ENCODE assay signal across 14 mouse cellular contexts in genomic region chr1:192786194-192786593, GRCm38 (mm10). TPM values are rescaled to one million over a fixed set of nuclear protein-coding genes. Genes with fewer than 3 reads are reported as not detected.
DNase-seq lines count a peak whose midpoint lies in the region; ATAC-seq and TF ChIP-seq lines count a peak whose summit lies in the region.
"Had no signal": no experiment of that assay in that cellular context is flagged by ENCODE, and none has a peak within 500 bp of the region (broad histone marks: within the 10 kb centered on the region; RNA-seq: fewer than 3 reads in every experiment).

No protein-coding gene starts in this region.

- no peak overlapping the region for H3K9ac ChIP-seq in kidney, embryonic 16.5 days (replicated peaks; ENCODE audit: low read length)
- no peak overlapping the region for H3K9ac ChIP-seq in embryonic facial prominence, embryonic 13.5 days
- H3K9ac ChIP-seq in hindbrain, embryonic 13.5 days: no peak overlapping the region

- H3K4me2 ChIP-seq in kidney, embryonic 16.5 days (replicated peaks; ENCODE audit: low read depth, low read length): no peak overlapping the region
- H3K4me2 ChIP-seq in embryonic facial prominence, embryonic 13.5 days: no peak overlapping the region
- peak overlapping the region; percentile 64 for H3K4me2 ChIP-seq in myocyte (ENCODE audit: low read depth)
- no peak overlapping the region for H3K4me2 ChIP-seq in hindbrain, embryonic 13.5 days

- no peak for DNase-seq in gastrocnemius, adult 2 months
- no peak for DNase-seq in gastrocnemius, postnatal 4 days (ENCODE audit: low spot score in 2 of 2)
- DNase-seq in kidney, adult 2 months: no peak
- no peak for DNase-seq in layer of hippocampus, postnatal 36 days
- DNase-seq: B cell, adult 2 months; cerebellum, adult 9-10 months; kidney, adult 9 months; liver; thymus, adult 18-20 months had no signal

- no peak for TF ChIP-seq CTCF in gastrocnemius, adult 2 months (IDR thresholded peaks at IDR 0.05)
- no peak for TF ChIP-seq CTCF in kidney, adult 2 months (conservative IDR thresholded peaks at IDR 0.05; ENCODE audit: insufficient read depth, insufficient read length, low read depth, low read length)

- no peaks in the 10 kb centered on the region for H3K36me3 ChIP-seq in kidney, embryonic 16.5 days (ENCODE audit: insufficient read depth, low read length)
- H3K36me3 ChIP-seq in kidney, adult 2 months (ENCODE audit: control insufficient read depth, insufficient read depth, low read length): no peaks in the 10 kb centered on the region
- no peaks in the 10 kb centered on the region for H3K36me3 ChIP-seq in embryonic facial prominence, embryonic 13.5 days
- no peaks in the 10 kb centered on the region for H3K36me3 ChIP-seq in myocyte (ENCODE audit: control insufficient read depth, insufficient read depth)
- H3K36me3 ChIP-seq in hindbrain, embryonic 13.5 days: no peaks in the 10 kb centered on the region

- no peak overlapping the region for H3K4me3 ChIP-seq in gastrocnemius, adult 2 months
- H3K4me3 ChIP-seq in kidney, embryonic 16.5 days (ENCODE audit: low read length): no peak overlapping the region
- H3K4me3 ChIP-seq in kidney, adult 2 months (ENCODE audit: insufficient read depth, low read depth, low read length): no peak overlapping the region
- H3K4me3 ChIP-seq in embryonic facial prominence, embryonic 13.5 days: no peak overlapping the region
- H3K4me3 ChIP-seq in myocyte: no peak overlapping the region
- H3K4me3 ChIP-seq in hindbrain, embryonic 13.5 days: no peak overlapping the region

- no peaks in the 10 kb centered on the region for H3K27me3 ChIP-seq in kidney, embryonic 16.5 days (ENCODE audit: insufficient read depth, low read length)
- H3K27me3 ChIP-seq in kidney, adult 2 months (replicated peaks; ENCODE audit: control insufficient read depth, insufficient read depth, low read length): no peaks in the 10 kb centered on the region
- H3K27me3 ChIP-seq in embryonic facial prominence, embryonic 13.5 days: no peaks in the 10 kb centered on the region
- H3K27me3 ChIP-seq in myocyte (ENCODE audit: control insufficient read depth, insufficient read depth, insufficient read length): no peaks in the 10 kb centered on the region
- no peaks in the 10 kb centered on the region for H3K27me3 ChIP-seq in hindbrain, embryonic 13.5 days

- H3K4me1 ChIP-seq in kidney, embryonic 16.5 days (ENCODE audit: insufficient read depth, low read length): peaks cover 19% of the 10 kb centered on the region
- H3K4me1 ChIP-seq in kidney, adult 2 months (ENCODE audit: control insufficient read depth, insufficient read depth, low read length): no peaks in the 10 kb centered on the region
- peaks cover 63% of the 10 kb centered on the region for H3K4me1 ChIP-seq in embryonic facial prominence, embryonic 13.5 days
- H3K4me1 ChIP-seq in hindbrain, embryonic 13.5 days (replicated peaks): peaks cover 12% of the 10 kb centered on the region

- no peak for ATAC-seq in kidney, embryonic 16.5 days (ENCODE audit: low FRiP score, low TSS enrichment)
- no peak for ATAC-seq in embryonic facial prominence, embryonic 13.5 days (ENCODE audit: insufficient number of reproducible peaks, insufficient read depth, low FRiP score, low TSS enrichment, low read depth)
- ATAC-seq in hindbrain, embryonic 13.5 days (ENCODE audit: low FRiP score): no peak

- 63% methylated on average over 1 of the region's 1 CpGs for WGBS in kidney, embryonic 16.5 days
- 93% methylated on average over 1 of the region's 1 CpGs for WGBS in kidney, adult 2 months
- 79% methylated on average over 1 of the region's 1 CpGs for WGBS in embryonic facial prominence, embryonic 13.5 days
- WGBS in hindbrain, embryonic 13.5 days: 87% methylated on average over 1 of the region's 1 CpGs

- peak overlapping the region; percentile 38 for H3K27ac ChIP-seq in gastrocnemius, adult 2 months
- peak overlapping the region; percentile 15 for H3K27ac ChIP-seq in kidney, embryonic 16.5 days (ENCODE audit: low read length)
- no peak overlapping the region for H3K27ac ChIP-seq in kidney, adult 2 months (ENCODE audit: insufficient read depth, low read depth, low read length)
- peak overlapping the region; percentile 76 for H3K27ac ChIP-seq in embryonic facial prominence, embryonic 13.5 days
- H3K27ac ChIP-seq in hindbrain, embryonic 13.5 days: no peak overlapping the region
- H3K27ac ChIP-seq: macrophage had no signal

- intact Hi-C loops in gastrocnemius, adult 2 months (cut with DNase I): loop anchor here (5.0 to 10.0 kb wide), 3 partner anchors 71 to 299 kb away; partner anchors contain the start of gene Sertad4

- no peaks in the 10 kb centered on the region for H3K79me2 ChIP-seq in myocyte (ENCODE audit: control insufficient read depth, insufficient read depth)

- no peak for TF ChIP-seq POLR2A in kidney, adult 2 months (IDR thresholded peaks at IDR 0.05; ENCODE audit: low read depth, low read length)
- no peak for TF ChIP-seq POLR2A in myocyte (IDR thresholded peaks at IDR 0.05; ENCODE audit: insufficient read length, low read depth)

- no peaks in the 10 kb centered on the region for H3K9me3 ChIP-seq in kidney, embryonic 16.5 days (ENCODE audit: low read length)
- H3K9me3 ChIP-seq in embryonic facial prominence, embryonic 13.5 days: no peaks in the 10 kb centered on the region
- H3K9me3 ChIP-seq in hindbrain, embryonic 13.5 days: no peaks in the 10 kb centered on the region

- H3ac ChIP-seq in myocyte (ENCODE audit: control insufficient read depth, insufficient read length): no peak overlapping the region

TF ChIP-seq in myocyte, 11 proteins besides CTCF, POLR2A, EP300 and RAD21:
- TF ChIP-seq POLR2AphosphoS2 (IDR thresholded peaks at IDR 0.05; ENCODE audit: insufficient read length, low read depth): peak; percentile 34
- no peak for TF ChIP-seq MYOD1 (IDR thresholded peaks at IDR 0.05; ENCODE audit: control insufficient read depth in 1 of 3, insufficient read length in 2 of 3, low read depth in 2 of 3)

RNA-seq across cellular contexts. Expression of gene Hhat, which starts 15.2 kb away (rescaled TPM):
- total RNA-seq in gastrocnemius, adult 2 months (2021): under 1 TPM; 0.59 to 0.69 TPM
- 1 to 10 TPM; 6.2 to 8.1 TPM for total RNA-seq in gastrocnemius, postnatal 4 days (2021)
- 17.5 and 17.8 TPM in 2 replicates for polyA plus RNA-seq in kidney, embryonic 16.5 days (2015; fragmentation: Nextera tagmentation; extraction: Ambion mirVana)
- 4.9 and 7.0 TPM in 2 replicates for polyA plus RNA-seq in kidney, adult 2 months (2012; rRNA removed)
- polyA plus RNA-seq in embryonic facial prominence, embryonic 13.5 days (2015; fragmentation: Nextera tagmentation; extraction: Ambion mirVana): 9.0 and 9.8 TPM in 2 replicates
- 4.4 TPM for polyA plus RNA-seq in myocyte (2012; fragmentation: generic; extraction: Trizol)
- polyA plus RNA-seq in hindbrain, embryonic 13.5 days (2015; fragmentation: Nextera tagmentation; extraction: Ambion mirVana): 3.6 and 4.6 TPM in 2 replicates
- total RNA-seq in layer of hippocampus, postnatal 36 days (2021): 1 to 10 TPM in 1 of 2 experiments, under 1 TPM in 1; 0.62 to 1.3 TPM

Comparison
In these comparisons a context has a peak if more than half of its experiments do, and no peak if none do; other contexts are left out.
1. H3K27ac ChIP-seq: peak in gastrocnemius, adult 2 months (single experiment), kidney, embryonic 16.5 days (single experiment) and embryonic facial prominence, embryonic 13.5 days (single experiment); none in kidney, adult 2 months (single experiment) and hindbrain, embryonic 13.5 days (single experiment).